Mouse (Mus musculus) thymus, postnatal 0 days (tissue): ENCODE data around the gene Mtfmt. TPM values are rescaled to one million over a fixed set of nuclear protein-coding genes. Genes with fewer than 3 reads are reported as not detected.

Experiments
- DNase-seq: peaks from one replicate; pipeline ENCODE4 v3.0.0-alpha.2; 2015; ENCODE audit warnings: low spot score
- polyA plus RNA-seq: library from polyadenylated mRNA; unstranded; fragments of >200 nt; fragmentation: Nextera tagmentation; extraction: Ambion mirVana; gene quantifications from 2 replicates; pipeline ENCODE4 v1.2.1, GENCODE M21; 2015

Mtfmt gene
- 19.5 and 23.5 TPM in 2 replicates for polyA plus RNA-seq

- DNase-seq, result peak; percentile 98
These were observed at the start of gene Mtfmt for GRCm38 (mm10) chr9:65435671-65436301. Mtfmt (plus strand) TSS chr9:65435782.

- no peak for DNase-seq
These were observed 49.0 kb upstream of the Mtfmt start for GRCm38 (mm10) chr9:65386373-65387140.

GRCm38 (mm10) chr9:65390752-65391612, 44.6 kb upstream of the Mtfmt start:
- peak; percentile 27 for DNase-seq

GRCm38 (mm10) chr9:65391613-65391964, 44.0 kb upstream of the Mtfmt start, which contains the start of gene Kbtbd13:
Kbtbd13 (minus strand) TSS chr9:65391652.
- DNase-seq, result no peak

GRCm38 (mm10) chr9:65392638-65393364, 42.8 kb upstream of the Mtfmt start:
- DNase-seq, result peak; percentile 64

- DNase-seq, result no peak
These were observed 42.0 kb upstream of the Mtfmt start for GRCm38 (mm10) chr9:65393606-65394005.

- DNase-seq, result no peak
These were observed 41.2 kb upstream of the Mtfmt start for GRCm38 (mm10) chr9:65394360-65394759.

GRCm38 (mm10) chr9:65398279-65398678, 37.3 kb upstream of the Mtfmt start, which contains the start of gene Rasl12:
Rasl12 (plus strand) TSS chr9:65398506.
- peak; percentile 59 for DNase-seq

- no peak for DNase-seq
These were observed 35.6 kb upstream of the Mtfmt start for GRCm38 (mm10) chr9:65399934-65400333.

GRCm38 (mm10) chr9:65404331-65405183, 31.0 kb upstream of the Mtfmt start:
- DNase-seq, result no peak

- DNase-seq, result no peak
These were observed 30.5 kb upstream of the Mtfmt start for GRCm38 (mm10) chr9:65405184-65405449.

GRCm38 (mm10) chr9:65407327-65407726, 28.3 kb upstream of the Mtfmt start:
- no peak for DNase-seq

GRCm38 (mm10) chr9:65407861-65408260, 27.7 kb upstream of the Mtfmt start:
- DNase-seq, result no peak

GRCm38 (mm10) chr9:65408871-65409295, 26.7 kb upstream of the Mtfmt start:
- DNase-seq, result no peak

GRCm38 (mm10) chr9:65410378-65410777, 25.2 kb upstream of the Mtfmt start:
- no peak for DNase-seq

GRCm38 (mm10) chr9:65411326-65411725, 24.3 kb upstream of the Mtfmt start:
- no peak for DNase-seq

GRCm38 (mm10) chr9:65417738-65418137, 17.8 kb upstream of the Mtfmt start:
- no peak for DNase-seq

GRCm38 (mm10) chr9:65419633-65420032, 15.9 kb upstream of the Mtfmt start:
- no peak for DNase-seq

GRCm38 (mm10) chr9:65422760-65423501, 12.7 kb upstream of the Mtfmt start, which contains the start of gene Slc51b:
Slc51b (minus strand) TSS chr9:65422955.
- no peak for DNase-seq

GRCm38 (mm10) chr9:65424393-65424792, 11.2 kb upstream of the Mtfmt start:
- DNase-seq, result no peak
